Mouse (Mus musculus) small intestine, adult 2 months (tissue): ENCODE measurements at regions not wholly inside any gene's neighbourhood (a gene's known extent, or its start where the extent isn't known, plus 50 kb on each side); places are given as distances from the start of the nearest gene placed in this dataset.

Source experiments
- CTCF ChIP-seq: fragments of 200-500 bp; IDR thresholded peaks from 2 replicates; pipeline ENCODE4 v1.5.1; 2012; ENCODE audit warnings: low read depth, mild to moderate bottlenecking, control low read depth, inconsistent platforms, low read length, moderate library complexity, mixed read lengths; ENCODE audit not compliant: insufficient replicate concordance, insufficient read length; ENCODE audit errors: extremely low read depth
- POLR2A ChIP-seq: fragments of 200-500 bp; IDR thresholded peaks from 2 replicates; pipeline ENCODE4 v1.6.1; 2012; ENCODE audit warnings: low read depth, mild to moderate bottlenecking, control low read depth, inconsistent platforms, low read length, moderate library complexity

DNA sequence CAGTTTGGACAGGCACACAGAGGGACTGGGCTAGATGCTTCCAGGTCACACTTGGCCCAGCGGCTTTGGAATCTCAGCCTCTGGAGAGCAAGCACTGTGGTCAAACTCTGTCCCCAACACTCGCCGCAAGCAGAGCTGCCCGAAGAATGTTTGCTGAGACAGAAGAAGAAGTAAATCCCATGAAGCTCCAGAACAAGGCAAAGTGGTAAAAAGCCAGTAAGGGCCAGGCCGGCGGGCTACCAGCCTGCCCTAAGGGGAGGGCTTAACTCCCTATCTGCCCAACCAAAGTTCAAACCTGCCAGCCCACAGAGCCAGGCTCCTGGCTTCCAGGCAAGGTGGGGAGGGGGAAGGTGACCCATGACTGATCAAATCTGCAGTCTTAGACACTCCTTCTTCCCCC is 52.2 kb upstream of the Tln2 start:
- TF ChIP-seq POLR2A (no peak), CTCF (no peak)
